Mouse (Mus musculus): ENCODE measurements around the gene Atp5g1. TPM values are rescaled to one million over a fixed set of nuclear protein-coding genes. Genes with fewer than 3 reads are reported as not detected.
A peak's percentile ranks its signal among the peaks of the same experiment; 100 is the strongest.

Atp5g1 gene
- polyA plus RNA-seq, 1 experiment from 2014 or later = 1,502 TPM

DNA sequence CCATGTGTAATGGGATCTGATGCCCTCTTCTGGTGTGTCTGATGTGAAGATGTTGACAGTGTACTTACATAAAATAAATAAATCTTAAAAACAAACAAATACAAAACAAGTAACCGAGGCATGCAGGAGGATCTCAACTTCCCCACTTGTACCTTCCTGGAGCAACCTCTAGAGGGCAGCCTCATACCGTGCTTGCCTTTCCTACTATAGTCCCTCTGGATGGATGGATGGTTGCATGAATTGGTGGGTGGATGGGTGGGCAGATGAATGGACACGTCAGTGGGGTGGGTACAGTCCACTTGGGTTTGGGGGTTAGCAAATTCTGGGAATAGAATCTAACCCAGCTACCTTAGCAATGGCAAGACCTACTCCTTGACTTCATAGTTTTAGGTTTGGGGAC, 17.9 kb upstream of the Atp5g1 start:
- H3K9me3 ChIP-seq = no peaks in the 10 kb centered on the region
- peak overlapping the region; percentile 67 for H3K27ac ChIP-seq (replicated peaks)
- H3K4me1 ChIP-seq = peaks cover 13% of the 10 kb centered on the region
- 0 out of 2 replicates have a peak overlapping the region, but pooled peaks have one; percentile 5 for H3K4me2 ChIP-seq
- no peak for ATAC-seq (ENCODE audit: extremely low read depth, insufficient number of reproducible peaks, low FRiP score, low TSS enrichment)
- H3K36me3 ChIP-seq = no peaks in the 10 kb centered on the region
- no peak overlapping the region for H3K9ac ChIP-seq
- 10% methylated on average over 3 of the region's 3 CpGs for WGBS
- no peak overlapping the region for H3K4me3 ChIP-seq
- no peaks in the 10 kb centered on the region; the same call in 1 of the 2 replicates for H3K27me3 ChIP-seq (replicated peaks)

DNA sequence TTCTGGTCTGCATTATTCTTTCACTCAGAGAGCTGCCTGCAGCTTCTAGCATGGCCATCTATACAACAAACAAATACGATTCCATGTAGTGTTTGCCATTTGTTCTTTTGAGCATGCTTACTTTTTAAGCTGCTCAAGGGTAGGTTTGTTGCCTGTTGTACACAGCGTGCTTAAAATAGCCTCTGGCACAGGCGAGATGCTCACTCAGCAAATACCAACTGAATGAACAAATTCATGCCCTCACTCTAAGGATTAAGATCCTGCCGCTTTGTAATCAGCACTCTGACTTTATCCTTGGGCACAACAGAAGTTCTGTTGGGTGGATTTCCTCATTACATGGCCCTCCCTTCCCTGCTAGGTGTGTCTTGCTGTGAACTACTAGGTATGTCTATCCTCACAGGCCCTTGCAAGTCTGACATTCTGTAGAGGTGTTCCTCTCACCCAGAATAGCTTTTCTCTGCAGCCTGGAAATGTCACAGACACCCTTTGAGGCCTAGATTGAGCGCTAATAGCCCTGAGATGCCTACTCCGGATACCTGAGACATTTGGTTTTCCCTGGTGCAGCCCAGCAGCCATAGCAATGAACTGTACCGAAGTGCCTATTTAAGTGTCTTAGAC, 17.3 kb upstream of the Atp5g1 start:
- H3K9ac ChIP-seq = no peak overlapping the region
- peak overlapping the region; percentile 5; the same call in 1 of the 2 replicates for H3K4me2 ChIP-seq
- no peaks in the 10 kb centered on the region; the same call in 1 of the 2 replicates for H3K9me3 ChIP-seq
- ATAC-seq (ENCODE audit: extremely low read depth, insufficient number of reproducible peaks, low FRiP score, low TSS enrichment) = no peak
- H3K27me3 ChIP-seq (replicated peaks) = no peaks in the 10 kb centered on the region; the same call in 1 of the 2 replicates
- H3K4me3 ChIP-seq = no peak overlapping the region
- peak overlapping the region; percentile 67 for H3K27ac ChIP-seq (replicated peaks)
- whole genome bisulfite sequencing = 18% methylated on average over 7 of the region's 7 CpGs
- H3K4me1 ChIP-seq = peaks cover 13% of the 10 kb centered on the region
- H3K36me3 ChIP-seq = no peaks in the 10 kb centered on the region

DNA sequence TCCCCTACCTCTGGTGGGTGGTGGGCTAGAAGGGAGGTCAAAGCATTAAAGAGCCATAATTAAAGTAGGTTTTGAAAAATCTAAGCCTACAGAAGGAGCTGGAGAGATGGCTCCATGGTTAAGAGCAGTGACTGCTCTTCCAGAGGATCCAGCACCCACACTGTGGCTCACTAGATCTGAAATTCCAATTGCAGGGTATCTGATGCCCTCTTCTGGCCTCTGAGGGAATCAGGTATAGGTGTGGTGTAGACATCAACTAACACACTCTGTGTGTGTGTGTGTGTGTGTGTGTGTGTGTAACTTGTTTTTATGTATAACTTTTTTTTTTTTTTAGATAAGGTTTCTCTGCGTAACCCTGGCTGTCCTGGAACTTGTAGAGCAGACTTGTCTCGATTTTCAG, 15.6 kb upstream of the Atp5g1 start:
- H3K4me3 ChIP-seq = no peak overlapping the region

DNA sequence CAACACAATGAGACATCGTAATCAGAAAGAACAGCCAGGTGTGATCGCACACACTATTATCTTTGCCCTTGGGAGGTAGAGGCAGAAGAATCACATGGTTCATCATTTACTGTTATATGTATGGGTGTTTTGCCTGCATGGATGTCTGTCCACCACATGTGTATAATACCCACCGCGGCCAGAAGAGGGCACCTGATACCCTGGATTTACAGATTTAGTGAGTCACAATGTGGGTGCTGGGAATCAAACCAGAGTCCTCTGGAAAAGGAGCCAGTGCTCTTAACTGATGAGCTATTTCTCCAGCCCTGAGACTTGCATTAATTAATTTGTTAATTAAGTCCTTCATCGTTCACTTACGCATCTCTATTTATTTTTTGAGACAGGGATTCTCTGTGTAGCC, 12.5 kb upstream of the Atp5g1 start:
- H3K27ac ChIP-seq (replicated peaks) = no peak overlapping the region
- ATAC-seq (ENCODE audit: extremely low read depth, insufficient number of reproducible peaks, low FRiP score, low TSS enrichment) = no peak
- 84% methylated on average over 6 of the region's 6 CpGs for WGBS

More for the DNA sequence above, 15.6 kb upstream of the Atp5g1 start:
- Histone ChIP-seq H3K36me3 (no peaks in the 10 kb centered on the region), H3K27ac (replicated peaks) (no peak overlapping the region), H3K9ac (no peak overlapping the region), H3K9me3 (no peaks in the 10 kb centered on the region; the same call in 1 of the 2 replicates), H3K27me3 (replicated peaks) (no peaks in the 10 kb centered on the region; the same call in 1 of the 2 replicates), H3K4me2 (no peak overlapping the region), H3K4me1 (peaks cover 13% of the 10 kb centered on the region)
- ATAC-seq (ENCODE audit: extremely low read depth, insufficient number of reproducible peaks, low FRiP score, low TSS enrichment) = no peak
- 56% methylated on average over 2 of the region's 2 CpGs for WGBS

DNA sequence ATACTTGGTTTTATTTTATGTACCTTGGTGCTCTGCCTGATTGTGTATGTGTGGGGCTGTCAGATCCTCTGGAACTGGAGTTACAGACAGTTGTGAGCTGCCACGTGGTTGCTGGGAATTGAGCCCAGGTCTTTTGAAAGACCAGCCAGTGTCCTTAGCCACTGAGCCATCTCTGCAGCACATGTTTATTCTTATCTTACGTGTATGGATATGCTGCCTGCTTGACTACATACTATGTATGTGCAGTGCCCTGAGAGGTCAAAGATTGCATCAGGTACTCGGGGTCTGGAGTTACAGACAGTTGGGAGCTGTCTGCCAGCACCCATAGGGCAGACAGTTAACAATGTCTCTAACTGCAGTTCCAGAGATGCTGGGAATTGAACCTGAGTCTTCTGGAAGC, 7.2 kb upstream of the Atp5g1 start:
- H3K9ac ChIP-seq = no peak overlapping the region
- H3K4me2 ChIP-seq = no peak overlapping the region
- no peaks in the 10 kb centered on the region for H3K4me1 ChIP-seq
- H3K27ac ChIP-seq (replicated peaks) = no peak overlapping the region
- ATAC-seq (ENCODE audit: extremely low read depth, insufficient number of reproducible peaks, low FRiP score, low TSS enrichment) = no peak
- no peaks in the 10 kb centered on the region for H3K9me3 ChIP-seq
- 63% methylated on average over 3 of the region's 3 CpGs for WGBS
- no peak overlapping the region for H3K4me3 ChIP-seq
- peaks cover 6% of the 10 kb centered on the region; the same call in 1 of the 2 replicates for H3K27me3 ChIP-seq (replicated peaks)
- H3K36me3 ChIP-seq = no peaks in the 10 kb centered on the region

More for the DNA sequence above, 12.5 kb upstream of the Atp5g1 start:
- H3K27me3 ChIP-seq (replicated peaks) = peaks cover 6% of the 10 kb centered on the region; the same call in 1 of the 2 replicates
- H3K4me2 ChIP-seq = no peak overlapping the region
- no peaks in the 10 kb centered on the region for H3K36me3 ChIP-seq
- H3K4me1 ChIP-seq = peaks cover 10% of the 10 kb centered on the region
- no peak overlapping the region for H3K4me3 ChIP-seq
- H3K9ac ChIP-seq = no peak overlapping the region
- no peaks in the 10 kb centered on the region; the same call in 1 of the 2 replicates for H3K9me3 ChIP-seq

DNA sequence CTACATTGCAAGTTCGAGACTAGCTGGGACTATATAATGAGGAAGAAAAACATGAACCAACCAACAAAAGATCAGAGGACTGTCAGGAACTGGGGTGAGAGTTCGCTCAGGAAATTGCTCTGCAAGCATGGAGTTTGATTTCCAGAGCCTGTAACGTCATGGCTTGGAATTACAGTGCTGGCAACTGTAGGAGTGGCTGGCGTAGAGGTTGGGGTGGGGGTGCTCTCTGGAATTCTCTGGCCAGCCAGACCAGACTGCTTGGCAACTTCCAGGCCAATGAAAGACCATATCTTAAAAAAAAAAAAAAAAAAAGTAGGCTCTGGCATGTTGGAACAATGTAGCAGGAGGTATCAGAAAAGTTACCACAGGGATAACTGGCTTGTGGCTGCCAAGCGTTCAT, 5.3 kb upstream of the Atp5g1 start:
- H3K9ac ChIP-seq = no peak overlapping the region
- H3K4me2 ChIP-seq = no peak overlapping the region
- WGBS = 67% methylated on average over 5 of the region's 5 CpGs
- H3K9me3 ChIP-seq = no peaks in the 10 kb centered on the region
- no peak overlapping the region for H3K27ac ChIP-seq (replicated peaks)
- no peaks in the 10 kb centered on the region for H3K36me3 ChIP-seq
- H3K4me3 ChIP-seq = no peak overlapping the region
- peaks cover 6% of the 10 kb centered on the region; the same call in 1 of the 2 replicates for H3K27me3 ChIP-seq (replicated peaks)
- ATAC-seq (ENCODE audit: extremely low read depth, insufficient number of reproducible peaks, low FRiP score, low TSS enrichment) = no peak
- H3K4me1 ChIP-seq = no peaks in the 10 kb centered on the region

DNA sequence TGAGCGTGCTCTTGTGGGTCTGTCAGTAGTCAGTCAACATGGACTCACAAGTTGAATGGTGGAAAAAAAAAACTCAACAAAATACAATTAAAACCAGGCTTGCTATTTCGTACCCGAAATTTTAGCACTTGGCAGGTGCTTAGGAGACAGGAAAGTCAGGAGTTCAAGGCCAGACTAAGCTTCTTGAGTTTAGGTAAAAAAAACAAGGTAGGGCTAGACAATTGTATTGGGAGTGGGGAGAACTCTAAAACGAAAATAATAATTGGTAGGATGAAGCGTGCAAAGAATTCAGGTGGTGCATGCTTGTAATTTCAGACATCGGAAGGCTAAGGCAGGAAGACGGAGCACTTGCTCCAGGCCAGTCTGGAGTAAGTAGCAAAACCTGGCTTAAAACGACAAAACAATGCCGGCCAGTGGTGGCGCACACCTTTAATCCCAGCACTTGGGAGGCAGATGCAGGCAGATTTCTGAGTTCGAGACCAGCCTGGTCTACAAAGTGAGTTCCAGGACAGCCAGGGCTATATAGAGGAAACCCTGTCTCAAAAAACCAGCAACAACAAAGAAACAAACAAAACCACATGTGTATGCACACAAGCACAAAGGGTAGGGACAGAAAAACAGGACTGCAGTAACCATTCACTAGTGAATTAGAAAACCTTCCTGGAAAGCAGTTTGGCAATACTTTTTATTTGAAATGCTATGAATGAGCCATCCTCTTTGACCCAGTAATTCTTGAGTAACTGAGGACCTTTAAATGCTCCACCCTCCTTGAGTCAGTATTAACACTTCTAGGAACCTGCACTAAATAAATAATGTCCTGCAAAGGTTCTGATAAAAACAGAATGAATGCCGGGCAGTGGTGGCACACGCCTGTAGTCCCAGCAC, 993 bp upstream of the Atp5g1 start:
- H3K4me1 ChIP-seq = peaks cover 23% of the 10 kb centered on the region
- H3K4me2 ChIP-seq = peak overlapping the region; percentile 74
- H3K36me3 ChIP-seq = peaks cover 17% of the 10 kb centered on the region
- H3K27me3 ChIP-seq (replicated peaks) = no peaks in the 10 kb centered on the region
- peak overlapping the region; percentile 70 for H3K9ac ChIP-seq
- ATAC-seq (ENCODE audit: extremely low read depth, insufficient number of reproducible peaks, low FRiP score, low TSS enrichment) = no peak
- peak overlapping the region; percentile 84 for H3K27ac ChIP-seq (replicated peaks)
- peak overlapping the region; percentile 84 for H3K4me3 ChIP-seq
- H3K9me3 ChIP-seq = no peaks in the 10 kb centered on the region
- 64% methylated on average over 13 of the region's 13 CpGs for WGBS

DNA sequence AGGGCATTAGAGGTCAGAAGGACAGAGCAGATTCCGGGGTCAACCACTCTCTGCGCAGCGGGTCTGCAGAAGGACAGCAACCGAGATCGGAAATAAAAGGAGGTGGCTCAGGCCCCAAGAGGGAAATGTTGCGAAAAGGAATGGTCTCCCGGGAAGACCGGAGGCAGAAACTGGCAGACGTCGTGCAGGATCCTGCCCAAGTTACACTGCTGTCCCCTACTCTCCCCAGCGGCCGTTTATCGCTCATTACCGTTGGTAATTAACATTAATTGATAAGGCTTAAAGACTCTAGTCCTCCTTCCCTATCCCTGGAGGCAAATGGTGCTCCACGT, 327 bp downstream of the Atp5g1 start:
- H3K4me3 ChIP-seq = peak overlapping the region; percentile 84
- H3K27ac ChIP-seq (replicated peaks) = peak overlapping the region; percentile 89
- H3K9ac ChIP-seq = peak overlapping the region; percentile 95
- ATAC-seq (ENCODE audit: extremely low read depth, insufficient number of reproducible peaks, low FRiP score, low TSS enrichment) = no peak
- H3K9me3 ChIP-seq = no peaks in the 10 kb centered on the region
- peaks cover 27% of the 10 kb centered on the region for H3K4me1 ChIP-seq
- peaks cover 30% of the 10 kb centered on the region for H3K36me3 ChIP-seq
- H3K27me3 ChIP-seq (replicated peaks) = no peaks in the 10 kb centered on the region
- peak overlapping the region; percentile 74 for H3K4me2 ChIP-seq
- WGBS = 0% methylated on average over 15 of the region's 15 CpGs

DNA sequence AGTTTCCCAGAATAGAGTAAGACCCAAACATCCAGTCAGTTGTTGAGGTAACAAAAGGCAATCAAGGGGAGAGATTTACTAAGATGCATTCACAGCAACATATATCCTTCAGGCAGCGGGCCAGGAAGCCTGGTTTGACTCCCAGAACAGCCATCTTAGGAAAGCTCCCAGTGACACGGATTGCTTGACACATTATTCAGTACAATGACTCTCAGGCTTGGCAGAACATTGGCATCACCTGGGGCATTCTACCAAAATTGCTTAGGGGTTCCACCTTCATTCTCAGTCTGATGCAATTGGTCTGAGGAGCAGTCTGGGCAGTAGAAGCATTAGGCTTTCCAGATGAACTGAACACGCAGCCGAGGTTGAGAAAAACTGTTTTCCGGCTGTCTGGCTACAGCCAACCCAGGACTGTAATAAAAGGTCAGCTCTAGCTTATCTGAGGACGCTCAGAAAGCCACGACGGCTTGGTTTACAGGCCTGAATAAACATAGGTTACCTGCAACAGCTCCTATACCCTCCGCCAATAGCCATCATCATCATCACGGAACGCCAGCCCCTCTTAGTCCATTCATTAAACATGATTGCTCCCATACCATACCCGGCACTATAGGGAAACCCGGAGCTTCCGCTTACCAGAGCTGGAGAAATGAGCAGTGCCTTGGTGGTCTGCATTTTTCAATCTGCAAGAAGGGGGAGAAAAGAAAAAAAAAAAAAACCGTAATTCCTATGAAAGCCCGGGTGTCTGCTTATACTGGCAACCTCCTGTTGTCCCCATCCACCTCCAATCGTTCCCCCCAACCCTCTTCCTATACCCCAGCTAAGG, 906 bp downstream of the Atp5g1 start:
- Histone ChIP-seq H3K9me3 (no peaks in the 10 kb centered on the region), H3K27me3 (replicated peaks) (no peaks in the 10 kb centered on the region), H3K4me1 (peaks cover 27% of the 10 kb centered on the region), H3K36me3 (peaks cover 36% of the 10 kb centered on the region), H3K4me3 (peak overlapping the region; percentile 84), H3K9ac (peak overlapping the region; percentile 95), H3K4me2 (peak overlapping the region; percentile 74), H3K27ac (replicated peaks) (peak overlapping the region; percentile 89)
- ATAC-seq (ENCODE audit: extremely low read depth, insufficient number of reproducible peaks, low FRiP score, low TSS enrichment) = no peak
- 11% methylated on average over 17 of the region's 17 CpGs for WGBS

DNA sequence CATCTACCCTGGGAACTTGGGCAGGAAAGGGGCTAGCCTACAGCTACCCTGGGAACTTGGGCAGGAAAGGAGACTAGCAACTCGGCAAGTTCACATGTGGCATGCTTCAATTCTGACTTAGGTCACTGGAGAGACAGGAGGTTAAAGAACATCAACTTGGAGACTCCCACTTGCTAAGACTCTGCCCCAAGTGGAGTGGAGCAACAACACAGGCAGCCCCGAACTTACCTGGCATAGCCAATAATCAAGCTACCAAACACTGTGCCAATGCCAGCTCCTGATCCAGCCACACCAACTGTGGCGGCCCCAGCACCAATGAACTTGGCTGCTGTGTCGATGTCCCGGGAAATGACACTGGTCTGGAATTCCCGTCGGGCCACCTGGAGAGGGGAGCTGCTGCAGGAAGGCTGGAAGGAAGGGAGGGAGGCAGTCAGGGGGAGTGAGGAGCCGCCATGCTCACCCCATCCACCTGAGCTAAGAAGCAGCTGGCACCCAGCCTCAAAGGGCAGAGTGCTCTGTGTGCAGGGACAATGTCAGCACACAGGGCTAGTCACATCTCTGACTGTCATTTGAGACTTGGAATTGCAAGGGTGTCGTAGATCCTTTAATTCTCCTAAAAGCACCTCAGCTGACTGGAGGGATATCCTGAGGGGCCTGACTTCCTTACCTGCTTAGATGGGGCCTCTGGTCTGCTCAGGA, 2.0 kb downstream of the Atp5g1 start:
- ATAC-seq (ENCODE audit: extremely low read depth, insufficient number of reproducible peaks, low FRiP score, low TSS enrichment) = no peak
- H3K4me3 ChIP-seq = peak overlapping the region; percentile 84
- peak overlapping the region; percentile 74 for H3K4me2 ChIP-seq
- no peak overlapping the region for H3K27ac ChIP-seq (replicated peaks)
- H3K27me3 ChIP-seq (replicated peaks) = no peaks in the 10 kb centered on the region
- H3K4me1 ChIP-seq = peaks cover 27% of the 10 kb centered on the region
- 53% methylated on average over 9 of the region's 9 CpGs for WGBS
- no peaks in the 10 kb centered on the region for H3K9me3 ChIP-seq
- peak overlapping the region; percentile 95 for H3K9ac ChIP-seq
- peaks cover 40% of the 10 kb centered on the region for H3K36me3 ChIP-seq

All from heart, embryonic 13.5 days (tissue).